Mouse (Mus musculus): ENCODE data around the gene Pip4k2a.

Gene Pip4k2a

DNA sequence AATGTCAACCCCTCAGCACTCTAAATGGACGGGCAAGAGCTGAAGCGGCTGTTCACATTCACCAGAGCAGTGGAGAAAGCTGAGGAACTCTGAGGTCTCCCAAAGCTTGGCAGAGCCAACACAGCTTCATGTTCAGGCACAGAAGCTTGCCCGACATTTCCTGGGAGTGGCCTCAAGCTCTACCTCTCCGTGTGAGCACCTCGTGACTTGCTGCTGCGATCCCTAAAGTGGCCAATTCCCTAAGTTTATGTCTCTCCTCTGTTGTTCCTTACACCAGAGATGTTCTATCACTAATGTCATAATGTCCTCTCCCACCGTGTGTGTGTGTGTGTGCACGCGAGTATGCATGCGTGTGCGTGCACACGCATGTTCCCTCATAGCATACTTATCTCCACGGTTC, 42.3 kb downstream of the Pip4k2a start:
- no peak for DNase-seq (ENCODE audit: low spot score)

DNA sequence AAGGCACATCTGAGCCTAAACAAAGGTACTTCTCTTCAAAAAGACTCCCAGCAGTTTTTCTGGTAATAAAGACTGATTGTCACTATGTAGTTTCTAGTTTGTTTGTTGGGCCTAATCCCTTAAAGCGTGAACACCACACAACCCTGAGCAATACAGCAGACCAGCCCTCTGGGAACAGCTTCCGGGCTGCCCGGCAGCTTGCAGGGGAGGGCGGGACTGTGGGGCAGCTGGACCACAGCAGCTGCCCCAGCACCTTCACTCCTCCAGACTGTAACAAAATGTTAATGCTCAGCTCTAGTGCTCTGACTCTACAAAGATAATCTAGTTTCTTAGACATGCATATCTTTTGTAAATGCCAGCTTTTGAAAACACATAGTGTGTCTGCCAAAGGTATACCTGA, 42.9 kb downstream of the Pip4k2a start:
- no peak for DNase-seq (ENCODE audit: low spot score)

DNA sequence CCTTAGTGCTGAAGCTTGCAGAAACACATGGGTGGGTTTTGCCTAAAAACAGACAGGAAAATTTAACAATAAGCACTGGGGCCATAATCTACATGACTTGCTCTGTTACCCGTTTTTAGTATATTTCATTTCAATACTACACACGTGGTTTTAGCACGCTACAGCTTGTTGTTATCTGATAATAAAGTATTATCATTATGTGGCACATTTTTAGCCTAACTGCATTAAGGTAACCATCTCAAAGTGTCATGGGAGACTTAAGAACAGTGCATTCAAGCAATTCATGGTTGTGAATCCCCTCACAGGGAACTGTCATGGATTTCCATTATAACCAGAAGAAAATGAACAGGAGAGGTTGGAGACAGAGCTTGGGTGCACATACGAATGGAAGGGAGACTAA, 43.5 kb downstream of the Pip4k2a start:
- no peak for DNase-seq (ENCODE audit: low spot score)

GRCm38 (mm10) chr2:18952102-18952673, 45.7 kb downstream of the Pip4k2a start:
- no peak for DNase-seq (ENCODE audit: low spot score)

DNA sequence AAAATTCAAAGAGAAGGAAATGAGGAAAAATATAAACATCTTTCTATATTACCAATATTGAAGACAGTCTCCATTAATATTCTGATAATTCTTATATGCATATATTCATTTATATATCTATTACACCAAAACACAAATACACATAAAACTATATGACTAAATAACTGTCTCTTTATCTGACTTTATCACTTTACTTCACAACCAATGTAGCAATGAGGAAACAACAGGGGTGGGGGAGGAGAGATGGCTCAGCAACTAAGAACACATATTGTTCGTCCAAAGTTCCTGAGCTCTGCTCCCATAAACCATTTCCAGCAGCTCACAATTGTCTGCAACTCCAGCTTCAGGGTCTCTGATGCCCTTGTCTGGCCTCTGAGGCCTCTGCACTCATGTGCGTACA, 47.2 kb downstream of the Pip4k2a start:
- no peak for DNase-seq (ENCODE audit: low spot score)

DNA sequence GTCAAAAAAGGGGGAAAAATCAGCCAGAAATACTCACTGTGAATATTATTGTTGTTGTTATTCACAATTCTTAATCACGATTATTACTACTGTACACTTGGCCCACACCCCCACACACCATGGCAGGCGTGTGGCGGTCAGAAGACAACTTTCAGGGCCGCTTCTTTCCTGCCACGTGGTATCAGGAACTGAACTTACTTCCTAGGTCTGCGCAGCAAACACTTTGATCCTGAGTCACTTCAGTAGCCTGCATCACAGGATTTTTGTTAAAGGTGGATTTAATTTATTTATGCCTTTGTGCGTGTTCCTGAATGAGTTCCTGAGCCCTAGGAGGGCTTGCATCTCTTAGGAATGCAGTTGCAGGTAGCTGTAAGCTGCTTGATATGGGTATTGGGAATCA, 49.2 kb downstream of the Pip4k2a start:
- no peak for DNase-seq (ENCODE audit: low spot score)

DNA sequence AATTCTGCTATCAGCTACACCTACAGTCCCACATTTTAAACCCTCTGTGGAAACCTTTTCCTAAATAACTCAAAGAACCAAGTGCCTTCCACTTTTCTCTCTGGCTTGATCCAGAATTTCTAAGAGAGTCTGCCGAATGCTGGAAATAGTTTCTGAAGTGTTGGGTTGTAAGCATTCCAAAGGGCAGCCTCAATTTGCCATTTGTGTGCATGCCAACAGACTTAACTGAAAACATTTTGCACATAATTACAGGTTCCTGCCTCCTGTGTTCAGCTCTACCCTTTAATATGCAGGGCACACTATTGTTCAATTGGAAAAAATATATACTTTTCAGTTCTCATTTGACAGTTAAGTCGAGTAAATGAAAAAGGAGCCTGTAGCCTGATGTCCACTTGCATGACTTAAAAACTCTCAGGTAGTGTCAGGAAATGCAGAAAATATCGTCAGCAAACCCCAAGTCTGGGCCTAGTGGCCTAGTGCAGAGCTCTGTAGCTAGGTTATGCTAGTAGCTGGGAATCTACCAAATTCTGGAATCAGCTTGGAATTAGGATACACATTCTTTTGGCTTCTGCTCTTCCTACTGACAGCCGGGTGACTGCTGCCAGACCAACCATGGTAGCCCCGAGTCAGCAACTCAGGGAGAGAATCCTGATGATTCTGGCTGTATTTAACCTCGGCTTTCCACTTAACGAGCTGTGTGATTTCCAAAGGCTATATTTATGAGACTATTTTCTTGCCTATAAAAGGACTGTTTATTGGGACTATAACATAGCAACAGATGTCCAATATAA, 50.1 kb downstream of the Pip4k2a start:
- no peak for DNase-seq (ENCODE audit: low spot score)

- no peak for DNase-seq (ENCODE audit: low spot score)
Measured at GRCm38 (mm10) chr2:18945438-18945837, 52.5 kb downstream of the Pip4k2a start.

- DNase-seq (ENCODE audit: low spot score): no peak
Measured at GRCm38 (mm10) chr2:18943930-18944329, 54.0 kb downstream of the Pip4k2a start.

GRCm38 (mm10) chr2:18943366-18943765, 54.6 kb downstream of the Pip4k2a start:
- no peak for DNase-seq (ENCODE audit: low spot score)

DNA sequence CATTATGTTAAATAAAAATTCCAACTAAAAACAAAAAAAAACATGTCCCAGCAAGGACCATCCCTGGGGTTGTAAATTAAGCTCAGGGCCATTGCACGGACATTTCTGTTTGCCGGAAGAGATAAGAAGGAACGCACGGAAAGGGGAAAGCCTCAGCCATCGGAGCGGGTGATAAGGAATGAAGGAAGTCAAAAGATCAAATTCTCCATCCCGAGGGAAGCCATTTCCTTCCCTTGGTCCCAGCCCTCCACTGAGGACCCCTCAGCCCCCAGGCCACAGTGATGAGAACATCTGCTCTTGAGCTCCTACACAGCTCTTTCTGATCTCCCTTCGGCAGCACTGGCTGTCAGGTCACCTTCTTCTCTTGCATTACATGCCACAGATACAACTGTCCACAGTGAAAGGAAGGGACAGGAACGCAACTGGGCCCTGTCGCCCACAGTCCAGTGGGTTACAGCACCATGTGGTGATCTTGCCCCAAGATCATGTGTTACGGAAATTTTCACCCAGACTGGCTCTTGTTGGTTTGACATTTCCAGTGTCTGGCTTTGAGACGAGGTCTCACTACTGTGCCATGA, 57.1 kb downstream of the Pip4k2a start:
- no peak for DNase-seq (ENCODE audit: low spot score)

GRCm38 (mm10) chr2:18938923-18939329, 59.0 kb downstream of the Pip4k2a start:
- no peak for DNase-seq (ENCODE audit: low spot score)

GRCm38 (mm10) chr2:18938232-18938631, 59.7 kb downstream of the Pip4k2a start:
- no peak for DNase-seq (ENCODE audit: low spot score)

GRCm38 (mm10) chr2:18937611-18938010, 60.3 kb downstream of the Pip4k2a start:
- no peak for DNase-seq (ENCODE audit: low spot score)

- DNase-seq (ENCODE audit: low spot score): no peak
Measured at GRCm38 (mm10) chr2:18936446-18936845, 61.5 kb downstream of the Pip4k2a start.

DNA sequence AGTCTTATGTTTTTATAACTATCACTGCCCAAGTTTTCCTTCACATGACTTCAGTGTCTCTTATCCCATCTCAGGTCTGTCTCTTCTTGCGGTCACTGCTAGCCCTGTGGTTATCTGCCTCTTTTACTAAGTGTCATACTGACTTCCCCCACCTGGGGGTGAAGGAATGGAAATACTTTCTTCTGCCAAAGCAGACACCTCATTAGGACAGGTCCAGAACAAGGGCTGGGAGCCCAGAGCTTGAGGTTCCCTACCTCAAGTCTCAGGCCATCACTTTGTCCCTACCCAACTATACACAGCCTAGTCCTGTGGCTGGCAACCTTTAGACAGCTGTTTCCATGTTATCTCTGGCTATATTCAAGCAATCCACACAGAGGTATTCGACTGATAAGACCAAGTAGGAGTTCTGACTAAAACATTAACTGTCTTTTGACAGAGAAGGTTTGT, 62.3 kb downstream of the Pip4k2a start:
- DNase-seq (ENCODE audit: low spot score): no peak

DNA sequence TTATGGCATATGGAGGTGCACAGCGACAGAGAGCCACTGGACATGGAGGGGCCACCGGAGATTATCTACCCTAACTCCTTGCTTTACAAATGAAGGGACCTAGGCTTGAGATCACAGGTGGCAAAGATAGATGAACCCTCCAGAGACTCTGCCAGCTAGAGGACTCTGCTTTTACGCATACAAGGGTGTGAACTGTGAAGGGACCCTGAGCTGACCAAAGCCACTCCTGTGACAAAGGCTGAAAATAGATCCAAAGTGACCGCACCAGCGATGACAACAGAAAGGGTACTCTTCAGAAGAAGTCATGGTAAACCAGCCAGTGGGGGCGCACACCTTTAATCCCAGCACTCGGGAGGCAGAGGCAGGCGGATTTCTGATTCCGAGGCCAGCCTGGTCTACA, 63.8 kb downstream of the Pip4k2a start:
- no peak for DNase-seq (ENCODE audit: low spot score)

- peak; percentile 62 for DNase-seq (ENCODE audit: low spot score)
Measured at GRCm38 (mm10) chr2:18933418-18933817, 64.5 kb downstream of the Pip4k2a start.

DNA sequence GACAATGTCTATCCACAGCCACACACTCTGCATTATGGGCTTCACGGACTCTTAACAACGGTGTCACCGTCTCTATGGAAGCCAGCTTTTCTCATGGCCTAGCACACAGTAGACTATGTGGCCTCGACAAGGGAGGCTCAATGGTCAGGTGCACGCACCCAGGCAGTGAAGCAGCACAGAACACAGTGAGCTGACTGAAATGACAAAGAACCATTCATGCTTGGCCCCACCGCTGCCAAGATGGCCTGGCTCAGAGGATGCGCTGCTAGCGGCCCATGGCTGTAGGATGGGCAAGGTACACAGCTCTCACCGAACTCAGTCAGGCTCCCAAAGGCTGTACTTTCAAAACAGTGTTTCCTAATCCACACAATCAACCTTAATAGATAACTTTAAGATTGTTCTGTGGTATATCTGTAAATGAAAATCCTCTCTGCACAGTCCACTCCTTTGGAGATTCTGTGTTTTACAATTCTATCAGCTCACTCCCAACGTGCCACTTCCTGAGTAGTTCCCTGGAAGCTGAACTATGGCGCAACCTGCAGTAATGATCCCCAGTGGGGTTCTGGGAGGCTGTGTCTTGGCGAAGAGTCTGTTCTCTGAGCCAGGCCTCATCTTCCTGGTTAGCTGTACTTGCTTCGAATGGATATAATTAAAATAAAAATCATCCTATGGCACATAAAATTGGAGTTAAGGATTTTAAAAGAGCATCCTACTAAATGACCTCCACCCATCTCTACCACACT, 67.4 kb downstream of the Pip4k2a start:
- no peak for DNase-seq (ENCODE audit: low spot score)

GRCm38 (mm10) chr2:18928597-18929257, 69.2 kb downstream of the Pip4k2a start:
- DNase-seq (ENCODE audit: low spot score): no peak

GRCm38 (mm10) chr2:18928196-18928595, 69.7 kb downstream of the Pip4k2a start:
- no peak for DNase-seq (ENCODE audit: low spot score)
